Mouse (Mus musculus) hindbrain, embryonic 11.5 days (tissue): ENCODE measurements around the gene Cops9. TPM values are rescaled to one million over a fixed set of nuclear protein-coding genes. Genes with fewer than 3 reads are reported as not detected.

Experiments
- ATAC-seq: fragments of 200-750 bp; cut with Nextera tagmentation; 2 replicates; pipeline ENCODE4 v1.8.0; 2017; ENCODE audit warnings: mild to moderate bottlenecking, moderate TSS enrichment, moderate library complexity; ENCODE audit not compliant: low FRiP score
- DNase-seq: peaks from one replicate; pipeline ENCODE4 v3.0.0-alpha.2; 2015; ENCODE audit warnings: low spot score
- H3K27ac ChIP-seq: fragments of 300-500 bp; sonication (generic); 2 replicates; pipeline ENCODE4 v1.5.1; 2014; ENCODE audit warnings: mild to moderate bottlenecking, low read depth, low read length
- H3K27me3 ChIP-seq: fragments of 300-500 bp; sonication (generic); 2 replicates; pipeline ENCODE4 v1.6.1; 2014; ENCODE audit warnings: mild to moderate bottlenecking, low read length, moderate library complexity, mixed read lengths; ENCODE audit not compliant: control insufficient read depth, insufficient read depth
- H3K36me3 ChIP-seq: fragments of 300-500 bp; sonication (generic); 2 replicates; pipeline ENCODE4 v1.6.1; 2014; ENCODE audit warnings: mild to moderate bottlenecking, low read length, moderate library complexity, mixed read lengths; ENCODE audit not compliant: control insufficient read depth, insufficient read depth
- H3K4me1 ChIP-seq: fragments of 300-500 bp; sonication (generic); replicated peaks from 2 replicates; pipeline ENCODE4 v1.6.1; 2014; ENCODE audit warnings: low read length, mixed read lengths; ENCODE audit not compliant: control insufficient read depth, insufficient read depth
- H3K4me2 ChIP-seq: fragments of 300-500 bp; sonication (generic); replicated peaks from 2 replicates; pipeline ENCODE4 v1.6.1; 2014; ENCODE audit warnings: mild to moderate bottlenecking, low read depth, low read length
- H3K4me3 ChIP-seq: fragments of 300-500 bp; sonication (generic); 2 replicates; pipeline ENCODE4 v1.5.1; 2014; ENCODE audit warnings: low read depth, low read length
- H3K9ac ChIP-seq: fragments of 300-500 bp; sonication (generic); 2 replicates; pipeline ENCODE4 v1.6.1; 2014; ENCODE audit warnings: low read depth, low read length
- H3K9me3 ChIP-seq: fragments of 300-500 bp; sonication (generic); 2 replicates; pipeline ENCODE4 v1.6.1; 2016; ENCODE audit warnings: low read length; ENCODE audit not compliant: control insufficient read depth
- WGBS: fragments of 180-500 bp; shearing (Covaris S2); extraction: QIAGEN DNeasy Blood & Tissue Kit; methylation state at CpG from one replicate; pipeline ENCODE4 v1.1.7; 2014; 5-methylcytosine and 5-hydroxymethylcytosine counted together
- polyA plus RNA-seq: library from polyadenylated mRNA; unstranded; fragments of >200 nt; fragmentation: Nextera tagmentation; extraction: Ambion mirVana; gene quantifications from 2 replicates; pipeline ENCODE4 v1.2.1, GENCODE M21; 2014

Cops9 gene
- polyA plus RNA-seq, 1 experiment from 2014 or later = 392 TPM

GRCm38 (mm10) chr1:92605482-92605881, 36.3 kb downstream of the Cops9 start, which contains the start of gene Olfr1410:
Olfr1410 (plus strand) TSS chr1:92605782.
- ATAC-seq (no peak), DNase-seq (no peak)
- Histone ChIP-seq H3K4me1 (no peaks in the 10 kb centered on the region), H3K4me2 (no peak within 1 kb of the TSS), H3K9ac (no peak within 1 kb of the TSS), H3K27ac (no peak within 1 kb of the TSS), H3K9me3 (no peaks in the 10 kb centered on the region), H3K4me3 (no peak within 1 kb of the TSS), H3K27me3 (no peaks in the 10 kb centered on the region), H3K36me3 (no peaks in the 10 kb centered on the region)
- 79% methylated on average over 1 of the region's 1 CpGs for WGBS

GRCm38 (mm10) chr1:92596019-92596418, 45.8 kb downstream of the Cops9 start:
- H3K36me3 ChIP-seq = no peaks in the 10 kb centered on the region
- H3K9ac ChIP-seq = no peak overlapping the region
- H3K27ac ChIP-seq = no peak overlapping the region
- H3K4me2 ChIP-seq = no peak overlapping the region
- no peaks in the 10 kb centered on the region for H3K4me1 ChIP-seq
- no peak overlapping the region for H3K4me3 ChIP-seq
- H3K9me3 ChIP-seq = no peaks in the 10 kb centered on the region
- H3K27me3 ChIP-seq = no peaks in the 10 kb centered on the region
- 89% methylated on average over 3 of the region's 3 CpGs for WGBS
- no peak for ATAC-seq
- DNase-seq = no peak

GRCm38 (mm10) chr1:92594111-92594510, 47.7 kb downstream of the Cops9 start, which contains the start of gene Olfr1411:
Olfr1411 (plus strand) TSS chr1:92594411.
- no peak within 1 kb of the TSS for H3K27ac ChIP-seq
- H3K4me1 ChIP-seq = no peaks in the 10 kb centered on the region
- H3K4me3 ChIP-seq = no peak within 1 kb of the TSS
- H3K36me3 ChIP-seq = no peaks in the 10 kb centered on the region
- H3K4me2 ChIP-seq = no peak within 1 kb of the TSS
- no peaks in the 10 kb centered on the region for H3K27me3 ChIP-seq
- H3K9me3 ChIP-seq = no peaks in the 10 kb centered on the region
- H3K9ac ChIP-seq = no peak within 1 kb of the TSS
- DNase-seq (no peak), ATAC-seq (no peak)

Other genes starting within 250 kb of the Cops9 start
- gene Ndufa10, start 168.1 kb downstream of the Cops9 start, polyA plus RNA-seq = 287 and 289 TPM in 2 replicates
- not detected in 2 replicates for gene Olfr1416, start 156.9 kb downstream of the Cops9 start, polyA plus RNA-seq
- not detected in 2 replicates for gene Olfr1415, start 145.9 kb downstream of the Cops9 start, polyA plus RNA-seq
- not detected in 2 replicates for gene Olfr1414, start 123.3 kb downstream of the Cops9 start, polyA plus RNA-seq
- not detected in 2 replicates for gene Olfr1413, start 70.7 kb downstream of the Cops9 start, polyA plus RNA-seq
- not detected in 2 replicates for gene Olfr1412, start 56.2 kb downstream of the Cops9 start, polyA plus RNA-seq
- gene Olfr1411, start 47.6 kb downstream of the Cops9 start, polyA plus RNA-seq = not detected in 2 replicates
- gene Olfr1410, start 36.2 kb downstream of the Cops9 start, polyA plus RNA-seq = not detected in 2 replicates
- gene Olfr12, start 24.2 kb downstream of the Cops9 start, polyA plus RNA-seq = 0.09 TPM in 1 of 2 replicates, not detected in the other
- 0.09 and 0.10 TPM in 2 replicates for gene Otos, start 6.9 kb upstream of the Cops9 start, polyA plus RNA-seq
- 31.1 and 35.9 TPM in 2 replicates for gene Gpc1, start 189.7 kb upstream of the Cops9 start, polyA plus RNA-seq